20 mouse cellular contexts compared by ENCODE assay signal in genomic region chr4:120886131-120886530, GRCm38 (mm10). TPM values are rescaled to one million over a fixed set of nuclear protein-coding genes. Genes with fewer than 3 reads are reported as not detected.
DNase-seq lines count a peak whose midpoint lies in the region; ATAC-seq and TF ChIP-seq lines count a peak whose summit lies in the region.
"Had no signal": no experiment of that assay in that cellular context is flagged by ENCODE, and none has a peak within 500 bp of the region (broad histone marks: within the 10 kb centered on the region; RNA-seq: fewer than 3 reads in every experiment).

No protein-coding gene starts in this region.

- no peak overlapping the region for H3K9ac ChIP-seq in heart, embryonic 14.5 days (ENCODE audit: low read length)
- H3K9ac ChIP-seq: hindbrain, embryonic 13.5 days; midbrain, embryonic 15.5 days; stomach, embryonic 15.5 days had no signal

- no peak for TF ChIP-seq POLR2A in kidney, adult 2 months (IDR thresholded peaks at IDR 0.05; ENCODE audit: low read depth, low read length)

- H3K27me3 ChIP-seq in heart, embryonic 14.5 days (ENCODE audit: control insufficient read depth, insufficient read depth, low read length) = no peaks in the 10 kb centered on the region
- H3K27me3 ChIP-seq in heart, embryonic 10.5 days (ENCODE audit: insufficient read depth, poor library complexity, severe bottlenecking) = peaks cover 11% of the 10 kb centered on the region
- H3K27me3 ChIP-seq in kidney, adult 2 months (replicated peaks; ENCODE audit: control insufficient read depth, insufficient read depth, low read length) = no peaks in the 10 kb centered on the region
- H3K27me3 ChIP-seq: stomach, embryonic 15.5 days had no signal

- peak overlapping the region; percentile 51 for H3K4me2 ChIP-seq in heart, embryonic 14.5 days (ENCODE audit: low read length)
- H3K4me2 ChIP-seq: hindbrain, embryonic 13.5 days; midbrain, embryonic 15.5 days; stomach, embryonic 15.5 days had no signal

- peaks cover 11 to 19% of the 10 kb centered on the region in 2 experiments for H3K4me1 ChIP-seq in heart, embryonic 14.5 days (ENCODE audit: control insufficient read depth in 2 of 2, insufficient read depth in 2 of 2, low read length in 2 of 2)
- H3K4me1 ChIP-seq in heart, embryonic 10.5 days = peaks cover 34% of the 10 kb centered on the region
- no peaks in the 10 kb centered on the region for H3K4me1 ChIP-seq in kidney, adult 2 months (ENCODE audit: control insufficient read depth, insufficient read depth, low read length)

- DNase-seq in adrenal gland, postnatal 14 days = peak; percentile 38
- no peak for DNase-seq in adrenal gland, adult 18-20 months (ENCODE audit: low spot score in 2 of 2)
- no peak for DNase-seq in heart, embryonic 10.5 days (ENCODE audit: low spot score)
- peak; percentile 40 for DNase-seq in kidney, adult 2 months
- DNase-seq in kidney, postnatal 4 days = no peak
- peak; percentile 17 for DNase-seq in lung, postnatal 36 days
- no peak for DNase-seq in lung, postnatal 10 days
- DNase-seq: gastrocnemius, adult 2 months; gastrocnemius, postnatal 36 days; liver; right cerebral cortex, postnatal 25 days; thymus, postnatal 14 days had no signal

- H3K36me3 ChIP-seq in heart, embryonic 14.5 days (ENCODE audit: control insufficient read depth, insufficient read depth, low read length) = no peaks in the 10 kb centered on the region
- no peaks in the 10 kb centered on the region for H3K36me3 ChIP-seq in heart, embryonic 10.5 days
- no peaks in the 10 kb centered on the region for H3K36me3 ChIP-seq in kidney, adult 2 months (ENCODE audit: control insufficient read depth, insufficient read depth, low read length)
- H3K36me3 ChIP-seq: G1E; hindbrain, embryonic 13.5 days; midbrain, embryonic 15.5 days; stomach, embryonic 15.5 days had no signal

- H3K9me3 ChIP-seq in heart, embryonic 14.5 days (ENCODE audit: control insufficient read depth, low read length) = no peaks in the 10 kb centered on the region
- H3K9me3 ChIP-seq in heart, embryonic 10.5 days = no peaks in the 10 kb centered on the region
- H3K9me3 ChIP-seq: G1E; hindbrain, embryonic 13.5 days; midbrain, embryonic 15.5 days; stomach, embryonic 15.5 days had no signal

- no peak overlapping the region for H3K27ac ChIP-seq in heart, embryonic 14.5 days (replicated peaks in 1 of 2; ENCODE audit: control insufficient read depth in 1 of 2, insufficient read depth in 1 of 2, low read depth in 2 of 2, low read length in 2 of 2)
- H3K27ac ChIP-seq in heart, embryonic 10.5 days = no peak overlapping the region
- no peak overlapping the region for H3K27ac ChIP-seq in kidney, adult 2 months (ENCODE audit: insufficient read depth, low read depth, low read length)
- H3K27ac ChIP-seq: gastrocnemius, adult 2 months; hindbrain, embryonic 13.5 days; midbrain, embryonic 15.5 days; stomach, embryonic 15.5 days had no signal

- 9% methylated on average over 4 of the region's 4 CpGs for WGBS in heart, embryonic 14.5 days
- WGBS in heart, embryonic 10.5 days = 14% methylated on average over 4 of the region's 4 CpGs
- WGBS in kidney, adult 2 months = 25% methylated on average over 4 of the region's 4 CpGs

- no peak for ATAC-seq in heart, embryonic 14.5 days (ENCODE audit: insufficient number of reproducible peaks, insufficient read depth, low FRiP score, low read depth)
- ATAC-seq: forebrain, embryonic 16.5 days; intestine, embryonic 16.5 days; midbrain, embryonic 15.5 days had no signal

- TF ChIP-seq CTCF in kidney, adult 2 months (conservative IDR thresholded peaks at IDR 0.05; ENCODE audit: insufficient read depth, insufficient read length, low read depth, low read length) = no peak

- H3K4me3 ChIP-seq in heart, embryonic 14.5 days (ENCODE audit: control insufficient read depth in 1 of 2, insufficient read depth in 1 of 2, low read depth in 1 of 2, low read length in 2 of 2) = no peak overlapping the region
- H3K4me3 ChIP-seq in heart, embryonic 10.5 days = no peak overlapping the region
- no peak overlapping the region for H3K4me3 ChIP-seq in kidney, adult 2 months (ENCODE audit: insufficient read depth, low read depth, low read length)
- H3K4me3 ChIP-seq: erythroblast, embryonic 14.5 days; gastrocnemius, adult 2 months; hindbrain, embryonic 13.5 days; midbrain, embryonic 15.5 days; stomach, embryonic 15.5 days had no signal

RNA-seq across cellular contexts. Expression of gene Rims3, which starts 31.5 kb away (rescaled TPM):
- 7.2 and 7.3 TPM in 2 replicates for total RNA-seq in adrenal gland, postnatal 14 days (2021)
- total RNA-seq in adrenal gland, adult 18-20 months (2021) = 1 to 10 TPM; 9.2 to 10.0 TPM
- 0.31 and 0.43 TPM in 2 replicates for polyA plus RNA-seq in heart, embryonic 14.5 days (2014; fragmentation: Nextera tagmentation; extraction: Ambion mirVana)
- 1.8 and 3.4 TPM in 2 replicates for polyA plus RNA-seq in heart, embryonic 10.5 days (2016; fragmentation: Nextera tagmentation; extraction: Ambion mirVana)
- polyA plus RNA-seq in kidney, adult 2 months (2012; rRNA removed) = 0.27 and 0.39 TPM in 2 replicates
- polyA plus RNA-seq: G1E had no signal

RNA-seq across cellular contexts. Expression of gene Exo5, which starts 38.7 kb away (rescaled TPM):
- 12.0 and 15.3 TPM in 2 replicates for total RNA-seq in adrenal gland, postnatal 14 days (2021)
- 1 to 10 TPM; 8.2 to 8.8 TPM for total RNA-seq in adrenal gland, adult 18-20 months (2021)
- 8.1 and 10.8 TPM in 2 replicates for polyA plus RNA-seq in heart, embryonic 14.5 days (2014; fragmentation: Nextera tagmentation; extraction: Ambion mirVana)
- polyA plus RNA-seq in heart, embryonic 10.5 days (2016; fragmentation: Nextera tagmentation; extraction: Ambion mirVana) = 14.8 and 25.8 TPM in 2 replicates
- polyA plus RNA-seq in kidney, adult 2 months (2012; rRNA removed) = 3.4 and 4.1 TPM in 2 replicates

RNA-seq across cellular contexts. Expression of gene Nfyc, which starts 54.8 kb away (rescaled TPM):
- total RNA-seq in adrenal gland, postnatal 14 days (2021) = 58.8 and 74.3 TPM in 2 replicates
- 10 to 100 TPM; 53.9 to 57.2 TPM for total RNA-seq in adrenal gland, adult 18-20 months (2021)
- 104 and 107 TPM in 2 replicates for polyA plus RNA-seq in heart, embryonic 14.5 days (2014; fragmentation: Nextera tagmentation; extraction: Ambion mirVana)
- 111 and 117 TPM in 2 replicates for polyA plus RNA-seq in heart, embryonic 10.5 days (2016; fragmentation: Nextera tagmentation; extraction: Ambion mirVana)
- 218 and 287 TPM in 2 replicates for polyA plus RNA-seq in kidney, adult 2 months (2012; rRNA removed)

Comparison
In these comparisons a context has a peak if more than half of its experiments do, and no peak if none do; other contexts are left out.
1. DNase-seq: peak in adrenal gland, postnatal 14 days (single experiment), kidney, adult 2 months (single experiment) and lung, postnatal 36 days (single experiment); none in adrenal gland, adult 18-20 months (0 of 2), heart, embryonic 10.5 days (single experiment), kidney, postnatal 4 days (0 of 2) and lung, postnatal 10 days (single experiment).